Mouse (Mus musculus) 3T3-L1 (cell line): ENCODE results near the gene Cep85l.
A peak's percentile ranks its signal among the peaks of the same experiment; 100 is the strongest.

ENCODE experiments used
- DNase-seq: peaks from one replicate; pipeline ENCODE4 v3.0.0-alpha.2; 2015; ENCODE audit warnings: low read depth, low spot score

Gene Cep85l

DNA sequence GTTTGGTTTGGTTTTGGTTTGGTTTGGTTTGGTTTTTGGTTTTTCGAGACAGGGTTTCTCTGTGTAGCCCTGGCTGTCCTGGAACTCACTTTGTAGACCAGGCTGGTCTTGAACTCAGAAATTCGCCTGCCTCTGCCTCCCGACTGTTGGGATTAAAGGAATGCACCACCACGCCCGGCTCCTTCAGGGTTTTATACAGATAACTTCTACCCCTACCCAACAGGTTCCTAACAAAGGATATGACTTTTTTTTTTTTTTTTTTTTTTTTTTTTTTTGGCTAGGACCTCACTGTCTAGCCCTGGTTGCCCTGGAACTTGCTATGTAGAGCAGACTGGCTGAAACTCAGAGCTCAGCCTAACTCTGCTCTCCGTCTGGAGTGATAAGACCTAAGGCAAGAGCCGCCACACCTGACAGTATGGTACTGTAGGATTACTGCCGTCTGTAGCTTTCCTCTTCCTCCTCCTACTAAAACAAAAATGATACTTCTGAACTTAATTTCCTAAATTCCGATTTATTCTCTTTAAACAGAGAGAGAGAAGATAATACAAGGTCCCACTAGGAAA is 37.5 kb downstream of the Cep85l start:
- no peak for DNase-seq

DNA sequence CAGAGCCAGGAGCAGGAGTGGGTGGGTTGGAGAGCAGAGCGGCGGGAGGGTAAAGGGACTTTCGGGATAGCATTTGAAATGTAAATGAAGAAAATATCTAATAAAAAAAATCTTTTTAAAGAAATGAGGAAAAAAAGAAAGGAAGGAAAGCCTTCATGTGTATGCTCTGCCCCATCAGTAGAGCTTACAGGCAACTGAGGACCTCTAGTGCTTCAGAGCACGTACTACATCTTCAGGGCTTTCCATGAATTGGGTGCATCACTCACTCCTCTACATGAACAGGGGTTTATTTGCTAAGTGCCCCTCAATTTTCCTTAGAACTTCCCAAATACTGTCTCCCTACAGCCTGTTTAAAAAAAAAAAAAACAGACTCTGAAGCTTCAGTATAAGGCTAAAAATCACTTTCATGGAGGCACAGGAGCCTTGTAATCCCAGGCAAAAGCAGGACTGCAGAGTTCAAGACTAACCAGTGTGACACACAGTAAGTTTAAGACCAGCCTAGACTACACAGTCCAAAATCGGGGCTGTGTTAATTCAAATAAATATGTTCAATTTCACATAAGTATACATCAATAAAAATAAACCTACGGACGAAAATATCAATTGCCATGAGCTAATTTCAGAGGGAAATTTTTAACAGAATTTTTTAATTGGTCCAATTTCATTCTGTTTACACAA is 38.3 kb downstream of the Cep85l start:
- peak; percentile 15 for DNase-seq

DNA sequence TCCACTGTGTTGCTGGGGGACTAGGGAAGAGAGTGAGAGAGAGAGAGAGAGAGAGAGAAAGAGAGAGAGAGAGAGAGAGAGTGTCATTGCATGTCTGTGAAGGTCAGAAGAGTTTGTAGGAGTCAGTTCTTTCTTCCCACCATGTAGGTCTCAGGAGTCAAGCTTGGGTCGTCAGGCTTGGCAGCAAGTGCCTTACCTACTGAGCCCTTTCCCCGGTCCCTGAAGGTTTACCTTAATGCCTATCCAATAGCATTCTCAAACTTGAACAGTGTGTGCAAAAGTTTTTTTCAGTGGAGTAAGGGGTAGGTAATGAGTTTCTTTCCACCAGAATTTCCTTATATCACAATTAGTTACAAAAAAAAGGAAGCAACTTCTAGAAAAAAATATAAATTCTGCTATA is 40.7 kb downstream of the Cep85l start:
- DNase-seq, result no peak

DNA sequence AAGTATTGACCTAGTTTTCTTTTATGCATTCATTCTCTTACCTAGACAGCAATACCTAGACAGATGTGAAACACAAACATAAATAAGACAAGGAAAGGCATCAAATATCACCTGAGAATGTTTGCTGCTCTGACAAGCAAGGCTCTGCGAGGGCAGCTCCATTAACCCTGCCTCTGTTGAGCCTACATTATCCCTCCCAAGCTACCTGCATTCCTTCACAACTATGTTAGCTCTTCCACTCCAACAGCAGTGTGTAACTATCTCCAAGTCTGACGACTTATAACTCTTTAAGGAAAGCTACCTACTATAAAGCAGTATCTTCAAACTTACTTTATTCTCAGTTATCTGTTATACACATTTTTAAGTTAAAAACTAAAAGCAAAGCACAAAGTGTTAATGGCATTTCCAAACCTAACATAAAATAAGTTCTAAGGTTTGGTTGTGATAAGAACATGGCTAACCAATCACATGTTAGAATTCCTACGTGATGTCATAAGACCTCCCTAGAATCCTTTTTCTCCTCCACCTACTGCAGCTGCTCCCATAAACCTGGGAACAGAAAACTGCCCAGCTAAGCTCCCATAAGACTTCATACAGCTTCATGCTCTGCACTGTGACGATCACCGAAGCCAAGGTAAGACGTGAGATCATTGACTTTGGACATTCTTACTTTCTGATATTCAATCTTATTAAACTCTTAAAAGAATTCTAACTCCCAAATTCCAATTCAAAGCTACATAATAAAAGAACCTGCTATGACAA is 42.4 kb downstream of the Cep85l start, which contains the start of gene Pln:
Gene Pln (plus strand): TSS at position 506 of the 762 bp plus-strand sequence.
- DNase-seq, result no peak

DNA sequence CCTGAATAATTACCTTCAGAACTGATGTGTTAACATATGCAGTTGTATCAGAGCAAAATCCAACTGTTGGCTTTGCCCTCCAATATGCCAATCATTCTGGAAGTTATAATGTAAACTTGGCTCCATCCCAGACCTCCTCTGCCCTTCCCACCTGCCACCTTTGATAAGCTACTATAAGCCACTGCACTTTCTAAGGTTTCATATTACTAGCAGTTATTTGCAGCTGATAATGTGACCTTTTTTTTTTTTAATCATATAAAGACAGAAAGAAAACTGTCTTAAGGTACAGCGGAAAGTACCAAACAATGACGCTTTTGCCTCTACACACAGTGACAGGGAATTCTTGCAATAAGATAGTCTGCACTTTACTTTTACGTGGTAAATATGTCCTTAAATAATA is 43.8 kb downstream of the Cep85l start:
- no peak for DNase-seq

DNA sequence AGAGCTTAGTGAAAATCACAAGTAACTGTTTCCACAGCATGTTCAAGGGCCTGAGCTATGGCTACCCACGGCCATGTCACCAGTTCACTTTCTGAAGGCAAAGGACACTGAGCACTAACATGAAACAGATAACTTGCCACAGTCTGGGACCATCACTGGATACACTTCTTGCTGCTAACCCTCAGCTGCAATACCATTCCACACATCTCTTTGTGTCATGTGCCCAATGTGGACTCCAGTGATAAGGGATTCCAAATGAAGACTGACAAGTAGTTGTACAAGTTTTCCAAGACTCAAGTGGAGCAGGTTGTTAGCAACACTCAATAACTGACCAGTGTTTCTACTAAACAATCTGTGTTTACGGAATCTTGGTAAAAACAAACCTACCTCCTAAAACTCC is 44.5 kb downstream of the Cep85l start:
- DNase-seq, result no peak

DNA sequence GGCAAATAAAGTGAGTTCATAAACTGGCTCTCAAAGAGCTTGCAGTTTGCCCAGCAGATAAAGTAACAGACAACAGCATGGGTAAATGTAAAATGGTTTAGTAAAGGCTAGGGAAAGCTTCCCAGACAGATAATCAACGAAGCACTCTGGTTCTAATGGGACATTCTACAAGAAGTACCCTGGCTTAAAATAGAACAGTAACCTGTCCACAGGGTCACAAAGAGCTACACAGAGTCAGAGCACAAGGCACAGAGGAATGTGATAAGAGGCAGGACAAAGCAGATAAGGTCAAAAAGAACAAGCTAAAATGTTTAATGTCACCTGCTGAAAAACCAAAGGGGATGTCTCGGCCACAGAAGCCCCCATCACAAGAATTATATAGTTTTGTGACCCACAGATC is 47.0 kb downstream of the Cep85l start:
- no peak for DNase-seq

DNA sequence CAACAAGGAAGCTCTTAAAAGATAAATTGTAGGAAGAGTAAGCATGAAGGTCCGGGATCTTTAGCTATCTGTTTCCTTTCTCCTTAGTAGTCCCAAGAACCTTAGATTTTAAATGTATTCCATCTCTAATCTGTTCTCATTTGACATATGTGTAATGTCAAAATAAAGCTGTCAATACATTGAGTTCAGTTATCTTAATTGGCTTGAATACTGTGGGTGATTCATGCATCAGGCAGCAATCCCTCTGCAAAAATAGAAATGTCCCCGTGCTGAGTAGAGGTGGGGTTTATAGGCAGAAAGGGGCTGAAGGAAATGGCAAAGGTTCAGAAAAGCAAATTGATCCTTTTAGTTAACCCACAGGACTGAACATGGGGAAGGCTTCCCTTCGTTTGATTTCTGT is 50.5 kb downstream of the Cep85l start:
- no peak for DNase-seq

DNA sequence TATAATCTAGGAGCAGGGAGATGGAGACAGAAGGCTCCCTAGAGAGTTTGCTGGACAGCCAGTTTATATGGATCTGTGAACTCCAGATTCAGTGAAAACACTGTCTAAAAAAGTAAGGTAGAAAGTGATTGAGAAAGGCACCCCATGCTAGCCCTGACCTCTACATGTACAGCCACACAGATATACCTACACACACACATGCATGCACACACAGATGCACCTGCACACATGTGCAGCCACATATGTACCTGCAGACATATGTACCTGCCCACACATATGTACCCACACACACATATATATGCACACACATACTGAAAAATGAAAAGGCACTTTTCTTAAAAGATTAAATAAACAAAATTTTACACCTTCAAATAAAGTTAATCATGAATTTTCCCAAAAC is 53.4 kb downstream of the Cep85l start:
- DNase-seq, result no peak

DNA sequence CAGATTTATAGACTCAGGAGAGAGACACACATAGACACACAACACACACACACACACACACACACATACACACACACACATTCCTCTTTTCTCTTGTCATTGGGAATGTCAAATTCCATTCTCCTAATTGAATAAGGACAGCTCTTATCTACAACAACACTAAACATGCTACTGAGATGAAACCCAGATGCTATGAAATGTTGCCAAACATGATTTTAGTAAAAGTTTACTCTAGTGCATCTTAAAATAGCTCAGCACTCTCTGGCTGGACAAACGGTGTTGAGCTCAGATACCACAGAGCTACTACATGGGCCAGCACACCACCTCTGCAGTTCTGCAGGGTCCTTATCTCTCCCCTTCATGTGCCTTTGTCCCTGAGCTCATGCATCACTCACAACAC is 55.1 kb downstream of the Cep85l start:
- peak; percentile 65 for DNase-seq

DNA sequence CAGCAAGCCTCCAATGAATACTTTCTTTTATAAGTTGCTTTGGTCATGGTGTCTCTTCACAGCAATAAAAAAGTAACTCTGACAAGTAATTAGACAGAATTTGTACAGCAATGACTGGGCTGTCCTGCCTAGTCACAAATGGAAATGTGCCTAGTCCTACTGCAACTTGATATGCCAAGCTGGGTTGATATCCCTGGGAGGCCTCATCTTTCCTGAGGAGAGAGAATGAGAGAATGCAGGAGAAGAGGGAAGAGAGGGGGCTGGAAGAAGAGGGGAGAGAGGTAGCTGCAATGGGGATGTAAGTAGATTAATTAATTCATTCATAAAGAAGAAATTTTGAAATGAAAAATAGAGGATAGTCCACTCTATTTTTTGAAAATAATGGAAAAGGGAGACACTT is 56.4 kb downstream of the Cep85l start:
- DNase-seq, result no peak

DNA sequence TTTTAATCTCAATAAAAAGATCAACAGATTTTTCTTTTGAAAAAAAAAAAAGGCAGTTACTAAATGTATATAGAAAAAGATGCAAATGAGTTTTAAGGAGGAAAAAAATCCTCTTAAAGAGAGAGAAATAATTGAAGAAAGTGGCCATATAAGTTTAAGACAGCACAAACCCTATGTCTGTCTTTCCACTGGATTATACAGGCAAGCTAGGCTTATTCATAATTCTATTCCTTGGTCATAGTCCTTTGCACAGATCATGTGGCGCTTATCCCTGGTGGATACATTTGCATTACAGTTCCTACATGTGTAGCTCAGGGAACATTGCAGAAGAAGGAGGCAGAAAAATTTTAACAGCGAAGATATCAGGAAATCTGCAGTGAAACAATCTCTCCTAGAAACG is 73.1 kb downstream of the Cep85l start:
- no peak for DNase-seq

DNA sequence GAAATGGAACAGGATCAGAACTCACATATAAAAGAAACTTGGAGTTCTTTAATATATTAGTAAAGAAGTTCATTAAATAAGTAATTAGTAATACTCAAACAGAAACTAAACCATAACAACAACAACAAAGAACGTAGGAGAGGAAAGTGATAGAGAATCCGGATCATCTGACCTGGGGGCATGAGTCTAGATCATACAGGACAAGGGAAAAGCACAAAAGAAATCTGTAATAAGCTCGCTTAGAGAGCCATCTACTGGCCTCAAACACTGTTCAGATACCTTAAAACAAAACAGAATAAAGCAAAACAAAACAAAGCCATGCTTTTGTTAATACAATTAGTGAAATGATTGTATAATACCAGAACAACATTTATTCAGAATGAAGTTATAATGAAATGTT is 73.9 kb downstream of the Cep85l start:
- DNase-seq, result peak; percentile 35

DNA sequence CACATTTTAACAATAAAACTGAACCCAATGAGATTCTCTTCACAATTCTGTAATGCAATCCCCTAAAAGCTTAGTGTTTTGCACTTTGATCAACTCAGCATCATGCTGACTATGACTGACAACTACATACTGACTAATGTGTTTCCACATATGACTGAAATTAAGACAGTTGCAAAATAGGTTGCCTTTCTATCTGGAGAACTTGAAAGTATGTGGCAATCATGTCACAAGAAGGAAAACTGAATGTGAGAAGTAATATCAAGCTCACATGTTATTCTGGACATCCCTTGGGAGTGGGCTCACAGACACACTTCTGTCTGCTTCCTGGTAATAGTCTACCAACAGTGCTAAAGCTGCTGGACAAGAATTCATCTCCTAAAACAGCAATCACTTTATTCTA is 94.6 kb downstream of the Cep85l start:
- DNase-seq, result no peak

DNA sequence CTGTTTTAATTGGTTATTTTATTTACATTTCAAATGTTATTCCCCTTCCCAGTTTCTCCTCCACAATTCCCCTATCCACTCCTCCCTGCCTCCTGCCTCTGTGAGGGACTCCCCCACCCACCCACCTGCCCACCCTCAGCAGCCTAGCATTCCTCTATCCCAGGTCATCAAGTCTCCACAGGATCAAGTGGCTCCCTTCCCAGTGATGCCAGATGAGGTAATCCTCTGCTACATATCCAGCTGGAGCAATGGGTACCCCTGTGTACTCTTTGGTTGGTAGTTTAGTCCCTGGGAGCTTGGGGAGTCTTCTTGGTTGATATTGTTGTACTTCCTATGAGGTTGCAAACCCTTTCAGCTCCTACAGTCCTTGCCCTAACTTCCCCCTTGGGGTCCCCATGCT is 107.5 kb downstream of the Cep85l start:
- no peak for DNase-seq

DNA sequence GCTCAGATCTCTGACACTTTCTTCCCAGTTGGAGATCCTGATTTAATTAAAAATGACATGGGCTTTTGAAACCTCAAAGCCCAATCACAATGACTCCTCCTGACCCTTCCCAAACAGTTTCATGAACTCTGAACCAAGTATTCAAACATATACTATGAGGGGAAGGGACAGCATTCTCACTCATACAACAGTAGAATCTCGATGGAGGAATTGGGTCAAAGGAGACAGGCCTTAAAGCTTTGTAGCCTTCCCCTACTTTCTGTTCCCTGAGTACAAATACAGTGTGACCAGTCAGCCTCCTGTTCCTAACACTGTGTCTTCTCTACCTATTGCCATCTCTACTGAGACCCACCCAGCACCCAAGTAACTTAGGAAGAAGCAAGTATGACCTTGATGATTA is 117.7 kb downstream of the Cep85l start:
- DNase-seq, result no peak

DNA sequence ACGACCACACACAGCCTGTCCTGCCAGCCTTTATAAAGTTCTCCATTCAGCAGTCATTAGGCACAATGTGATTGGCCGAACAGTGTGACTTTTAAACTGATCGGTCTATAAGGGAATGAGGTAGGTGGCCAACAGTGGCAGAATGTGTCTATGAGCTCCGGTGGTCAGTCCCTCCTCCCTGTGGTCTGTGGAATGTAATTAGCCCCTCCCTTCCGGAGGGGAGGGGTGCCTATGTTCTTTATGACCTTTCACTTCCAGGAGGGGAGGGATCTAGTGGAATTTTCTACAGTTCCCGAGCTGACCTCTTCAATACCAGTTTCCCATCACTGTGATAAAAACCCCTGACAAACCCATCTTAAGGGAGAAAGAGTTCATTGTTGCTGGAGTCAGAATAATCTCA is 144.4 kb downstream of the Cep85l start:
- DNase-seq, result no peak

DNA sequence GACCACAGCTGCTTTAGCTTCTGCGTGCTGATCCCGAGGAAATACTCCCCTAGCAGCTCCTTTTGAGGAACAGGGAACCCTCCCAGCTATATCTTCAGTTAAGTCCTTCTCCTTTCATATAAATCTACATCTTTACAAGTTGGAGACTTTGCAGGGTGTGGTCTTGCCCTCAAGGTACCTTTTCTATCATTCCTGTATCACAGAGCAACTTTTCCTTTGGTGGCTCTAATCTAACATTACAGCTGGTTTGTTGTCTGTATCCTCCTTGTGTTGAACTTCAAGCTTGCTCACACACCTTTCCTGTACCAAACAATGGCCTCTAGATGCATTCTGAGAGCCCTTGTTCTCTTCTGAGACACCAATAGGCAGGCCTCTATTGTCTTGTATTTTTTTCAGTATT is 145.1 kb downstream of the Cep85l start:
- DNase-seq, result no peak

DNA sequence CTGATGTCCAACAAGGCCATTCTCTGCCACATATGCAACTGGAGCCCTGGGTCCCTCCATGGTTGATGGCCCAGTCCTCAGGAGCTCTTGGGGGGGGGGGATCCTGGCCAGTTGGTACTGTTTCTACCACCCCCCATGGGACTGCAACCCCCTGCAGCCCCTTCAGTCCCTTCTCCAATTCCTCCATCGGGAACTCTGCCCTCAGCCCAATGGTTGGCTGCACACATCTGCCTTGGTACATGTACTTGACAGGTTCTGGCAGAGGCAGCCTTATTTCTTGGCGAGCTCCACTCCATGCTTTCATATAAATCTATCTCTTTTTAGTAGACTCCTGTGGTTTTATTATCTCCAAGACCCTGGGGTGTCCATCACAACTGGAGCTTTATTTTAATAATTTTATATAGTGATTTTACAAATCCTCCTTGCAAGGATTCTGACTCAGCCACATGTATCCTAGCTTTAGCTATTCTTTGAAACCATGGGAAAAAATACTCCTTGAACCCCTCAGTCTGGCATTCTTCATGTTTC is 145.6 kb downstream of the Cep85l start:
- DNase-seq, result no peak

DNA sequence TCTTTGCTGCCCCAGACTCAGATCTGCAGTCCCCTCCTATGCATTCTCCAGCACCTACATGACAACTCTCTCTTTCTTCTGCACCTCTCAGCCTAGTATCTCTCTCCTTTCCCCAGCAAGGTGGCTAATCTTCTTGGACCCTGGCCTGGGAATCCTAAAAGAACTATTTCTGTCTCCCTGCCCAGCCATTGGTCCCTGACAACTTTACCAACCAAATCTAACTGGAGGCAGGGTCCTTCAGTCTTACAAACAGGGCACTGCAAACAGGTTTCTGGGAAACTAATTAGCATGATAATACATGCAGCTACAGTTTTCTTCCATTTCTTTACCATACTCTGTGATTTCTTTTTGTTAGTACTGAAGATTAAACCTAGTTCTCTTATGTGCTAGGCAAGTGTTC is 148.9 kb downstream of the Cep85l start:
- no peak for DNase-seq

DNA sequence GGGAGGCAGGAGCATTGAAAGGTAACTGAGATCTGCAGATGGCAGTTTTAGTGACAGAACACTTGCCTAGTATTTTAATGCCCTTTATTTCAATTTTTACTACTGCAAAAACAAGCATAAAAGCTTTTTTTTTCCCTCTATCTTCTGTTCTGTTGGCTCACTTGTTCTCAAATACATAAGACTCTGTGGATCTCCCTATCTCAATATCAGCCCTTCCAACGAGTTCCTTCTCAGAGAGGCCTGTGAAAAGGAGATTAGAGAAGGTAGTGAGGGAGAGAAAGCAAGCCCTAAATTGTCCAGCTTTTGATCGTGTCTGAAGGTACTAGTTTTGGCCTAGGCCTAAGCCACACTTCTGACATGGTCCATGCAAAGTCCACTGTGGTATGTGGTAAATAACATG is 150.6 kb downstream of the Cep85l start:
- DNase-seq, result no peak
